Comparison of ENCODE assay signal across 8 mouse cellular contexts in the genomic region with DNA sequence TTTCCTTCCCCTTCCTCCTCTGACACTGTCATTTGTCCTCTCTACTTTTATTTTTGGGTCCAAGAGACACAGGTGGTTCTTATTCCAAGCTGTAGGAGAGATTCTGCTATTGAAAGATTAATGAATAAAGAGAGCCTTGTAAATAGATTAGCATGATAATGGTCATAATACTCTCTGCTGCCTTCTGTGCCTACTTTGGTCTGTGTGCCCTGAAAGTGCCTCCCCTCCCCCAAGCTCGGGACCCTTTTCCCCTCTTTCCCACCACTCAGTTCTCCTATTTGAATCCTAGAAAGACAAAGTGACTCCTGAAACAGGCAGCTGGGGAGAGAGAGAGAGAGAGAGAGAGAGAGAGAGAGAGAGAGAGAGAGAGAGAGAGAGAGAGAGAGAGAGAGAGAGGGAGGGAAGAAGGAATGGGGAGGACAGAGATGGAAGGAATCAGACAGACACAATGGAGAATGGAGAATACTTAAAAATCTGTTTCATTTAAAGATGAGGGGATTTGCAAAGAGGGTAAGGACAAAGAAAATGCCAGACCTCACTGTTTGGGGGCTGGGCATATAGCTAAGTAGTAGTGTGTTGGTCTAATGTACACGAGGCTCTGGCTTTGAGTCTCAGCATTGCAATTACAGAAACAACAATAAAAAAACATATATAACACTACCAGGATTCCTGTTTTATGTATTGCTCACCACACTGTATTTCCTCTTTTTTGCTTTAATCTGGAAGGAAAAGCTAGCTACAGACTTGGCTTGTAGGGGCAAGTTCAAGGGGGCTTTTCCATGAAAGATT.
DNase-seq lines count a peak whose midpoint lies in the region; ATAC-seq and TF ChIP-seq lines count a peak whose summit lies in the region.

No protein-coding gene starts in this region.

- peaks cover 94% of the 10 kb centered on the region for H3K4me1 ChIP-seq in heart, embryonic 13.5 days
- H3K4me1 ChIP-seq in hindbrain, embryonic 10.5 days (replicated peaks), result peaks cover 91% of the 10 kb centered on the region
- peaks cover 80% of the 10 kb centered on the region for H3K4me1 ChIP-seq in midbrain, embryonic 11.5 days (ENCODE audit: control insufficient read depth, insufficient read depth, low read length)

- no peaks in the 10 kb centered on the region for H3K9me3 ChIP-seq in heart, embryonic 13.5 days
- H3K9me3 ChIP-seq in hindbrain, embryonic 10.5 days, result no peaks in the 10 kb centered on the region
- no peaks in the 10 kb centered on the region for H3K9me3 ChIP-seq in midbrain, embryonic 11.5 days (ENCODE audit: control insufficient read depth, low read length)

- peaks cover 15% of the 10 kb centered on the region for H3K36me3 ChIP-seq in heart, embryonic 13.5 days
- H3K36me3 ChIP-seq in hindbrain, embryonic 10.5 days, result no peaks in the 10 kb centered on the region
- no peaks in the 10 kb centered on the region for H3K36me3 ChIP-seq in midbrain, embryonic 11.5 days (ENCODE audit: control insufficient read depth, insufficient read depth, low read length)

- no peak for DNase-seq in heart, adult 8-10 months (ENCODE audit: low spot score)
- peak; percentile 82 for DNase-seq in brain, embryonic 14.5 days (ENCODE audit: low read depth)
- no peak for DNase-seq in hindbrain, embryonic 10.5 days (ENCODE audit: low spot score)
- DNase-seq in midbrain, embryonic 11.5 days (ENCODE audit: low spot score, missing footprints), result peak; percentile 92
- DNase-seq in adrenal gland, adult (ENCODE audit: inconsistent age in 2 of 2, low spot score in 1 of 2), result no peak
- no peak for DNase-seq in urinary bladder, postnatal 10 days (ENCODE audit: low spot score)
- no peak for DNase-seq in right cerebral cortex, postnatal 10 days (ENCODE audit: low spot score in 2 of 2)

- peak overlapping the region; percentile 88 for H3K27ac ChIP-seq in heart, embryonic 13.5 days (replicated peaks)
- H3K27ac ChIP-seq in hindbrain, embryonic 10.5 days, result peak overlapping the region; percentile 90
- H3K27ac ChIP-seq in midbrain, embryonic 11.5 days (ENCODE audit: low read depth, low read length), result peak overlapping the region; percentile 97

- 30% methylated on average over 2 of the region's 2 CpGs for WGBS in heart, embryonic 13.5 days
- WGBS in hindbrain, embryonic 10.5 days, result 33% methylated on average over 2 of the region's 2 CpGs
- 9% methylated on average over 2 of the region's 2 CpGs for WGBS in midbrain, embryonic 11.5 days

- no peak for TF ChIP-seq POLR2A in brain, embryonic 14.5 days (IDR thresholded peaks at IDR 0.05; ENCODE audit: borderline replicate concordance, extremely low read depth, insufficient read depth, insufficient read length, poor library complexity, severe bottlenecking)

- peak overlapping the region; percentile 61 for H3K4me2 ChIP-seq in heart, embryonic 13.5 days
- H3K4me2 ChIP-seq in midbrain, embryonic 11.5 days, result peak overlapping the region; percentile 35

- no peaks in the 10 kb centered on the region for H3K27me3 ChIP-seq in heart, embryonic 13.5 days (replicated peaks)
- no peaks in the 10 kb centered on the region for H3K27me3 ChIP-seq in hindbrain, embryonic 10.5 days (ENCODE audit: insufficient read depth, poor library complexity, severe bottlenecking)
- no peaks in the 10 kb centered on the region for H3K27me3 ChIP-seq in midbrain, embryonic 11.5 days (ENCODE audit: control insufficient read depth, insufficient read depth, low read length)

- ATAC-seq in heart, embryonic 13.5 days (ENCODE audit: extremely low read depth, insufficient number of reproducible peaks, low FRiP score, low TSS enrichment), result no peak
- peak; percentile 71 for ATAC-seq in midbrain, embryonic 11.5 days (ENCODE audit: low FRiP score)

- no peak overlapping the region for H3K4me3 ChIP-seq in heart, embryonic 13.5 days
- H3K4me3 ChIP-seq in hindbrain, embryonic 10.5 days, result 0 out of 2 replicates have a peak overlapping the region, but pooled peaks have one; percentile 7
- no peak overlapping the region for H3K4me3 ChIP-seq in midbrain, embryonic 11.5 days (ENCODE audit: low read depth, low read length)

- H3K9ac ChIP-seq in heart, embryonic 13.5 days, result peak overlapping the region; percentile 61
- H3K9ac ChIP-seq in midbrain, embryonic 11.5 days (ENCODE audit: low read length), result peak overlapping the region; percentile 59

- TF ChIP-seq CTCF in brain, embryonic 14.5 days (IDR thresholded peaks at IDR 0.05; ENCODE audit: borderline replicate concordance, extremely low read depth, insufficient read depth, insufficient read length), result no peak

Comparison
In these comparisons a context has a peak if more than half of its experiments do, and no peak if none do; other contexts are left out.
1. DNase-seq: peak in brain, embryonic 14.5 days (single experiment) and midbrain, embryonic 11.5 days (single experiment); none in heart, adult 8-10 months (single experiment), hindbrain, embryonic 10.5 days (single experiment), adrenal gland, adult (0 of 2), urinary bladder, postnatal 10 days (single experiment) and right cerebral cortex, postnatal 10 days (0 of 2).
2. Peak in every context shown above with its lines, with median percentiles within 50 percentile points of each other: H3K27ac ChIP-seq.